Mouse (Mus musculus) CH12.LX (cell line): ENCODE measurements around the gene Cotl1.

ENCODE experiments used
- EP300 ChIP-seq: IDR thresholded peaks from 2 replicates; pipeline ENCODE4 v1.6.1; 2011; ENCODE audit warnings: low read length, improper control_type of control experiment
- KAT2A ChIP-seq: IDR thresholded peaks from 2 replicates; pipeline ENCODE4 v1.6.1; 2012; ENCODE audit warnings: low read length, improper control_type of control experiment, inconsistent platforms; ENCODE audit not compliant: insufficient replicate concordance
- ZKSCAN1 ChIP-seq: IDR thresholded peaks from 2 replicates; pipeline ENCODE4 v1.6.1; 2012; ENCODE audit warnings: low read depth, inconsistent platforms, low read length, improper control_type of control experiment, borderline replicate concordance

DNA sequence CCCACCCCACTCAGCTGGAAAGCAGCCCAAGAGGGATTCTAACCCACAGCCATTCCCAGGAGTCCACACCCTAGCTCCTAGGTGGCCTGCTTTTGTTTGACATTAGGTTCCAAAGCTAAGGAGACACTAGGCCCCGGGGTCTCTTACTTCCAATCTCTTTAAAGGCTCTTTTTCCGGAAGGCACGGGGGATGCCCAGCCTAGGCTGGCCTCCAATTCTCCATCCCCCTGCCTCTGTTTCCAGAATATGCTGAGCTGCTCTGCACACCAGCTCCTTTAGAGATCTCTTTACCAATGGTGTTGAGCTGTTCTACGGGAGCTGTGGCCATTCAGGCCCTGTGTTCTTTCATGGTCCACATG is 1.4 kb downstream of the Cotl1 start:
- TF ChIP-seq EP300: no peak
- no peak for TF ChIP-seq ZKSCAN1
- no peak for TF ChIP-seq KAT2A
